Mouse (Mus musculus) lung, embryonic 15.5 days (tissue): Measurements from ENCODE around the gene Thbd. TPM values are rescaled to one million over a fixed set of nuclear protein-coding genes. Genes with fewer than 3 reads are reported as not detected.
A peak's percentile ranks its signal among the peaks of the same experiment; 100 is the strongest.

Source experiments
- ATAC-seq: fragments of 200-750 bp; cut with Nextera tagmentation; 2 replicates; pipeline ENCODE4 v1.8.0; 2017; ENCODE audit warnings: moderate number of reproducible peaks, borderline replicate concordance; ENCODE audit not compliant: low FRiP score, low TSS enrichment; ENCODE audit errors: extremely low read depth
- H3K27ac ChIP-seq: fragments of 300-500 bp; sonication (generic); 2 replicates; pipeline ENCODE4 v1.5.1; 2015; ENCODE audit warnings: moderate library complexity, mild to moderate bottlenecking, inconsistent platforms
- H3K27me3 ChIP-seq: fragments of 300-500 bp; sonication (generic); 2 replicates; pipeline ENCODE4 v1.6.1; 2015; ENCODE audit warnings: inconsistent platforms
- H3K36me3 ChIP-seq: fragments of 300-500 bp; sonication (generic); 2 replicates; pipeline ENCODE4 v1.6.1; 2015; ENCODE audit warnings: inconsistent platforms
- H3K4me1 ChIP-seq: fragments of 300-500 bp; sonication (generic); 2 replicates; pipeline ENCODE4 v1.6.1; 2015; ENCODE audit warnings: inconsistent platforms
- H3K4me2 ChIP-seq: fragments of 300-500 bp; sonication (generic); 2 replicates; pipeline ENCODE4 v1.6.1; 2015; ENCODE audit warnings: inconsistent platforms, mild to moderate bottlenecking, moderate library complexity
- H3K4me3 ChIP-seq: fragments of 300-500 bp; sonication (generic); 2 replicates; pipeline ENCODE4 v1.5.1; 2015; ENCODE audit warnings: mild to moderate bottlenecking, inconsistent platforms
- H3K9ac ChIP-seq: fragments of 300-500 bp; sonication (generic); 2 replicates; pipeline ENCODE4 v1.6.1; 2015; ENCODE audit warnings: inconsistent platforms
- H3K9me3 ChIP-seq: fragments of 300-500 bp; sonication (generic); 2 replicates; pipeline ENCODE4 v1.6.1; 2016; ENCODE audit warnings: inconsistent platforms
- WGBS: fragments of 180-500 bp; shearing (Covaris S2); methylation state at CpG from one replicate; pipeline ENCODE4 v1.1.7; 2015; 5-methylcytosine and 5-hydroxymethylcytosine counted together
- polyA plus RNA-seq: library from polyadenylated mRNA; unstranded; fragments of >200 nt; fragmentation: Nextera tagmentation; extraction: Ambion mirVana; gene quantifications from 2 replicates; pipeline ENCODE4 v1.2.1, GENCODE M21; 2015

Gene Thbd
- 98.0 and 102 TPM in 2 replicates for polyA plus RNA-seq

DNA sequence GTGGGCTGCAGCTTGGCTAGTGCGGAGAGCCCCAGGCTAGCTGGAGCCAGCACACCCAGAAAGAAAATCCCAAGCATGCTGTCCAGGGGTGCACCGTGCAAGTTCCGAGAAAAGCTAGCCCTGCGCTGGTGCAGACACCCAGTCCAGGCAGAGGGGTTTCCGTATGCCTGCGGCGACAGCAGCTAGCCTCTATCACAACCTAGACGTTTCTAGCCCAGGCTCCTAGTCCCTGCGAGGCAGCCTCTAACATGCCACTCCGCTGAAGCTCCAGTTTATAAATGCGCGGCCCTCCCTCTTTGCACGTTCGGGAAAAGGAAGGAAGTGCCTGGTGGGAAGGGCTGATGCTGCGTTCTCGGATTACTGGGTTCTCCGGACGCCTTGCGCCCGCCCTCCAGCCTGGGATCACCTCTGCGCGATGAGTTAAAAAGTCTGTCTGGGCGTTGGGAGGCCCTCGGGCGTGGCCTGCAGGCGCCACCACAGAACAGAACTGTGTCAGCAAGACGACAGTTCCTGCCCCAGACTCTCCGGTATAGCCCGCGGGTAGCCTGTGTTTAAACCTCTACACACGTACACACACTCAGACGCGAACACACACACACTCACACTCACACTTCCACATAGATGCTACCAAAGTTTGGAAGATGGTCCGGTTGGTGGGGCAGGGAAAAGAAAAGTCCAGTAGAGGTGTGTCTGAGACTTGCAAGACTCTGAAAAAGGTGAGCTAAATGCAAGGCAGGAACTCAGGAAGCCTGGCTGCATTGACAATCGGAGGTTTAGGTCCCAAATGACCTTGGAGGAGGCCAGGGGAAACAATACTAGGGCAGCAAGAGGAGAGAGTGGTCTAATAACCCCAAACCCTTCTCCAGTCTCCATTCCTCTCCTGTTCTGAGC is at the start of gene Thbd:
Gene Thbd, minus strand, starts transcription at position 319 of the 891 bp plus-strand sequence.
- Histone ChIP-seq H3K36me3 (peaks cover 4% of the 10 kb centered on the region; the same call in 1 of the 2 replicates), H3K9ac (peak within 1 kb of the TSS; percentile 62), H3K4me1 (peaks cover 44% of the 10 kb centered on the region), H3K4me2 (peak within 1 kb of the TSS; percentile 78), H3K27me3 (no peaks in the 10 kb centered on the region), H3K4me3 (peak within 1 kb of the TSS; percentile 57), H3K9me3 (no peaks in the 10 kb centered on the region), H3K27ac (peak within 1 kb of the TSS; percentile 74)
- peak; percentile 79 for ATAC-seq
- WGBS: 2% methylated on average over 35 of the region's 35 CpGs

DNA sequence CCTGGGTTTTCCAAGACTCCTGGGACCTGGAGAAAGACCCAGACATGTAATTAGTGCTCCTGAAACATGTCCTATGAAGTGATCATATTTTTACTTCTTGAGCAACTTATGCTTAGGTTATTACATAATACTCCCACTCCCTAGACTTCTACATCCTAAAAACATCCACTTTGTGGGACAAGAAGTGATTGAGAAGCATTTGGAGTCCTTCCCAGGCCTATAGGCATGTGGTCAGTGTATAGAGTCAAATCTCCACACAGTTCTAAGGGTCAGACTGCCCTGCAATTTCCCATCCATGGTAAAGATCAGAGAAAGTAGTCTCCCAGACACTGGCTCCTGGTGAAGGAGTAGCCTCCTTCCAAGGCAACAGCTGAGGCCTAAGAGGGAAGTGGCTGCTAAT is 47.4 kb upstream of the Thbd start:
- Histone ChIP-seq H3K27ac (no peak overlapping the region), H3K36me3 (no peaks in the 10 kb centered on the region), H3K27me3 (no peaks in the 10 kb centered on the region), H3K9me3 (no peaks in the 10 kb centered on the region), H3K4me2 (no peak overlapping the region), H3K4me3 (no peak overlapping the region), H3K9ac (no peak overlapping the region), H3K4me1 (peaks cover 18% of the 10 kb centered on the region)
- no peak for ATAC-seq

DNA sequence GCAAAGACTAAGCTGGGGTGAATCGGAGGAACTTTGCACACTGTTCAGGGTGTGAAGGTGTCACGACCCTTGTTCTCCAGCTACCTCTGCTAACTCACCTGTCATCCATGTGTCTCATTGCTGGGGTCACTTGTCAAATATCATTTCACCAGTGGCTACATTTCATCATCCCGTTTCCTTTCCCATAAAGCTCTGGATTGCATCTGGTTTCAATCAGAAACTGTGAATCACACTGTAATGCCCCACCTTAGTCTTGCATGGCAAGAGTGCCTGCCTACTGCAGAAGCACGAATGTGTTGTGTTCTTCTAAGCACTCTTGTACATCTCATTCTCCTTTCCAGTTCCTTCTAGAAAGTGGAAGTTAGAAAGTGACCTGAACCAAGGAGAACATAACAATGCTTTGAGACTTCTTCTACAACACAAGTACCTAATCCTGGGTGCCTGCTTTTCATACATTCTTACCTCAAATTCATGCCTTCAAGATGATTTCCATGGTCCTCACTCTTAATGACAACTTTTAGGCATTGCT is 46.1 kb upstream of the Thbd start:
- Histone ChIP-seq H3K9me3 (no peaks in the 10 kb centered on the region), H3K4me3 (no peak overlapping the region), H3K27ac (peak overlapping the region; percentile 47), H3K4me2 (no peak overlapping the region), H3K27me3 (no peaks in the 10 kb centered on the region), H3K4me1 (peaks cover 18% of the 10 kb centered on the region), H3K36me3 (no peaks in the 10 kb centered on the region), H3K9ac (no peak overlapping the region)
- 80% methylated on average over 4 of the region's 4 CpGs for WGBS
- ATAC-seq: no peak

DNA sequence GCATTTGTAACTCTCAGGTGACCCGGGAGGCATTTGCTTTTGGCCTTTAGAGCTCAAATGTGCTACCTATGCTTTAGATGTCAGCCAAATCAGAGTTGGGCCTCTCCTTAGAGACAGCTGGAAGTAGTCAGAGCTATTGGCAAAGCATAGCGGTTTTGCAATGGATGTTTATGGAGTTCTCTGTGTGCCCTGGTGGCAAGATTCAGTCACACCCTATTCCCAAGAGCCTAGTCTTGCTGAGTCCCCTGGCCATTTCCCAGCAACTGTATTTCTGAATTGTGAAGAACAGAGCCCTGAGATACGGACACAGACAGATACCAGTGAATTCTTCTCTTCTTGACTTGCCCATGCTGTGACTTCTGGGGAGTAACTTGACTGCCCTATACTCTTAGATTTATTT is 45.1 kb upstream of the Thbd start:
- H3K4me1 ChIP-seq: peaks cover 18% of the 10 kb centered on the region
- no peak overlapping the region for H3K9ac ChIP-seq
- whole genome bisulfite sequencing: 66% methylated on average over 3 of the region's 3 CpGs
- H3K27me3 ChIP-seq: no peaks in the 10 kb centered on the region
- ATAC-seq: peak; percentile 80
- H3K36me3 ChIP-seq: no peaks in the 10 kb centered on the region
- peak overlapping the region; percentile 47 for H3K27ac ChIP-seq
- no peaks in the 10 kb centered on the region for H3K9me3 ChIP-seq
- H3K4me2 ChIP-seq: no peak overlapping the region
- no peak overlapping the region for H3K4me3 ChIP-seq

DNA sequence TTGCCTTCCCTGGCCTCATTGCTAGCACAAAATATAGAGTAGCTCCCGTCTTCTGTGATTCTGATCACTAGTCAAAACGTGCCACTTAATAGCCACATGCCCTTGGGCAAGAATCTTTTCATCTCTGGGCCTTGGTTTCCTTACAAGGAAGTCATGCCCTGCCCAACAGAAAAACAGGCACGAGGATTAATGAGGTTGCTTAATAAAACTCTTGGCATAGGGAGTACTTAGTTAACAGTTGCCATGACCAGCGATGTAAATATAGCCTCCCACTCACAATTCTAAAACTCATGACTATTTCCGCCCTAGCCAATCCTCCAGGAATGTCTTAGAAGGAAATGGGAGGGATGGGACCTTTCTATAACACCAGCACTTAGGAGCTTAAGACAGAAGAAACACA is 43.5 kb upstream of the Thbd start:
- no peak for ATAC-seq
- 60% methylated on average over 5 of the region's 5 CpGs for WGBS
- Histone ChIP-seq H3K4me3 (no peak overlapping the region), H3K4me1 (peaks cover 18% of the 10 kb centered on the region), H3K27ac (peak overlapping the region; percentile 20; the same call in 1 of the 2 replicates), H3K4me2 (no peak overlapping the region), H3K9ac (no peak overlapping the region), H3K36me3 (no peaks in the 10 kb centered on the region), H3K27me3 (no peaks in the 10 kb centered on the region), H3K9me3 (no peaks in the 10 kb centered on the region)

DNA sequence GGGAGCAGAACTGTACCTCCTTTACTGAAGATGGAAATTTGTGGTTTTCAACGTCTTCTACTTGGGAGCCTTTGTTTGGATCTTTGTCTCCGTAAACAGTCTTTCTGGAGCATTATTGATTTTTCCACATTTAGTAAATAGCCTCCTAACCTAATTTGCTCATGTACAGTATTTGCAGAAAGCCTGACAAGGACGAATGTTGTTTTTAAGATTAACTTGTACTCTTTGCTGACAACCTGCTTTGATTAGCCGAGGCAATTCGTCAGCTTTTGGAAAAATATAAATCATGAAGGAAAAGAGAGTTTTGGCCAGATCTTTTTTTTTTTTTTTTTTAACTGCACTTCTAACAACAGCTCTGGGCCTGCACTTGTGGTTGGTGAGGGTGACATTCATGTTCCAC is 42.6 kb upstream of the Thbd start:
- WGBS: 69% methylated on average over 5 of the region's 5 CpGs

DNA sequence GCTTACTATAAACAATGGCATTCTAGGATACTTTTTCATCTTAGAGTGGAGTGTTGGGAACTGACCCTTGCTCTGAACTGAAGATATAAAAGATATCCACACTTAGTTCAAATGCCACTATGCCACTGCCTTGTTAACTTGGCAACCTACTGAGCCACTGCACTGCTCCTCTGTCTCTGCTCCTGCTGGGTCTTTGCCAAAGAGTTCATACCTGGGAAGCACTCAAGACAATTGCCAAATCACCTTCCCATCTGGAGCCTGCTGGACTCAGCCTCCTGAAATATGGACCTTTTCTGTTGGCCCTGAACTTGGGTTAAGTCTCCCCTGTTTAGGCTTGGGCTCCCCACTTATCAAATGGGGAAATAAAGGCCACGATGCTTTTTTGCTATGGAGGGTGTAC is 41.7 kb upstream of the Thbd start:
- H3K27me3 ChIP-seq: no peaks in the 10 kb centered on the region
- 88% methylated on average over 1 of the region's 1 CpGs for WGBS
- peaks cover 18% of the 10 kb centered on the region for H3K4me1 ChIP-seq
- no peaks in the 10 kb centered on the region for H3K9me3 ChIP-seq
- H3K4me3 ChIP-seq: no peak overlapping the region
- no peak overlapping the region for H3K27ac ChIP-seq
- H3K4me2 ChIP-seq: no peak overlapping the region
- no peaks in the 10 kb centered on the region for H3K36me3 ChIP-seq
- ATAC-seq: no peak
- no peak overlapping the region for H3K9ac ChIP-seq

More for the DNA sequence above, 42.6 kb upstream of the Thbd start:
- Histone ChIP-seq H3K9ac (no peak overlapping the region), H3K9me3 (no peaks in the 10 kb centered on the region), H3K4me1 (peaks cover 18% of the 10 kb centered on the region), H3K27ac (no peak overlapping the region), H3K4me3 (no peak overlapping the region), H3K4me2 (no peak overlapping the region), H3K27me3 (no peaks in the 10 kb centered on the region), H3K36me3 (no peaks in the 10 kb centered on the region)
- ATAC-seq: no peak

DNA sequence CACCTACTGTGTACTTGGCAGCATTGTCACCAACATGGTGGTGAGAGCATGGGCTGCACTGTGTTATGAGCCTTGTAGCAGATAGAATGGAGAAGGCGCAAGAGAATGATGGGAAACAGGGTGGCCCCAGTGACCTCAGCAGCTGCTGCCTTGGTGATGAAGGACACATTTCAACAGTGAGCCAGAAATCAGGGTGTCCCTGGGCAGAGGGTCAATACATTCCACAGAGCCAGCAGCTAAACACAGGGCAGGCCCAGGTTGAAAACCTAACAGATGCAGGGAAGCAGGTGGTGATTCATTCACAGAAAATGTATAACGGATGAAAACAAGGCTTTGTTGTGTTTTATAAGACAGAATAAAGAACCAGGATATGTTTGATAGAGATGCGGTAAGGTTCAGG is 38.5 kb upstream of the Thbd start:
- H3K27ac ChIP-seq: no peak overlapping the region
- H3K4me2 ChIP-seq: no peak overlapping the region
- H3K9me3 ChIP-seq: no peaks in the 10 kb centered on the region
- H3K4me3 ChIP-seq: no peak overlapping the region
- H3K4me1 ChIP-seq: peaks cover 11% of the 10 kb centered on the region
- no peak overlapping the region for H3K9ac ChIP-seq
- H3K36me3 ChIP-seq: no peaks in the 10 kb centered on the region
- 82% methylated on average over 3 of the region's 3 CpGs for WGBS
- ATAC-seq: no peak
- H3K27me3 ChIP-seq: no peaks in the 10 kb centered on the region

DNA sequence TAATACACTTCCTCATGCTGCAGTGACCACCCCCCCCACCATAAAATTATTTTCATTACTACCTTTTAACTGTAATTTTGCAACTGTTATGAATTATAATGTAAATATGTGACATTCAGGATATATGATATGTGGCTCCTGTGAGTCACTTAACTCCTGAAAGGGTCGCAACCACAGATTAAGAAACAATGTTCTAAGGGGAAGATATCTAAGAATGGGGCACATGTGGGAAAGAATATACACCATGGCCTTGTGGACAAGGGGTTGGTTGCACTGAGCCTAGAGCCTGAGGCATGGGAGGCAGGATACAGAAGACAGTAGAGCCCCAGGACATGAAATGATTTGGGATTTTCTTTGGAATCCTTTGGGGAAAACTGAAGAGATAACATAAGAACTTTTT is 37.6 kb upstream of the Thbd start:
- no peaks in the 10 kb centered on the region for H3K27me3 ChIP-seq
- H3K4me3 ChIP-seq: no peak overlapping the region
- no peak for ATAC-seq
- no peak overlapping the region for H3K4me2 ChIP-seq
- no peaks in the 10 kb centered on the region for H3K36me3 ChIP-seq
- no peaks in the 10 kb centered on the region for H3K9me3 ChIP-seq
- H3K27ac ChIP-seq: no peak overlapping the region
- H3K9ac ChIP-seq: no peak overlapping the region
- WGBS: 87% methylated on average over 1 of the region's 1 CpGs
- peaks cover 5% of the 10 kb centered on the region; the same call in 1 of the 2 replicates for H3K4me1 ChIP-seq

DNA sequence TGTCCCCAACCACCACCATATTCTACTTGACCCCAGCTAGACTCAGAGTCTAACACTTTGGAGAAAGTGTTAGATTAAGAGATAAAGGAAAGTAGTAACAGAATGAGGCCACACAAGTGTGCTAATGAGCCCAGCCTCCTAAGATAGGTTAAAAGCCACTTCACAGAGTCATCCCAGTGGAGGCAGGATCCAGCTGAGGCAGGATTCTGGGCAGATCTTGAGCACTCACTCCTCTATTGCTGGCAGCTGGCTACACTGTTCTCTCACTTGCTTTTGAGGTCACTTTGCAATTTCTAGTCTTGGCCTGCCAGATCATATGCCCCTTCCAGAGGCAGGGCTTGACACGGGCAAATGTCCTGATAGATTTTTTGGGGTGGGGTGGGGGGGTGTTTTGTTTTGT is 36.5 kb upstream of the Thbd start:
- no peak for ATAC-seq

DNA sequence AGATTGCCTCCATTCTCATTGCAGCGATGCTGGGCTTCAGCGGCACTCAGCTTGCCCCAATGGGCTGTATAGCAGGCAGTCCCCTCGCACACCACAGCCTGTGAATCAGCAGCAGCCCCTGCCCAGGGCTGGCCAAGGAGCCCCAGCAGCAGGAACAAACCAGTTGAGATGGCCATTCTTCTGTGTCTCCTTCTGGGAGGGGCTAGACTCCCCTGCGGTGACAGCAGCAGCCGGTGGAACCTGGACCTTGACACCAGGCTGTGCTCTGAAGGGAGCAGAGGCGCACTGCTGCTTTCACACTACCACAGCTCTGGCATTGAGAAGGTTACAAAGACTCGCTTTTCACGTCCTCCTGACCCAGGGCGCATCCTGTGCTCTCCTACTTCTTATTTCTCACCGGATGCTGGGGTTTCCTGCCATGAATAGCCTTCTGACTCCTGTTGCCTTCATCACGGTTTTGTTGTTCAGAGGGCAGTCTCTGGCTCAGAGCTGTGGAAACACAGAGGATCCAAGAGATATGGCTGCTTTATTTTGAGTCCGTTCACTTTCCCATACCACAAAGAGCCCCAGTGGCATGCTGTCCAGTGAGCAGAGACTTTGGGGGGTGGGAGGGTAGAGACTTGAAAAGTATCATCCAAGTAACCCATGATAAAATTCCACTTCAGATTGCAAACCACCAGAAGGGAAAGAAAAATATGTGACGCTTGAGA is 35.4 kb upstream of the Thbd start, which contains the start of gene Cd93:
Gene Cd93, minus strand, starts transcription at position 315 of the 710 bp plus-strand sequence.
- 44% methylated on average over 13 of the region's 13 CpGs for WGBS
- H3K4me3 ChIP-seq: peak within 1 kb of the TSS; percentile 34
- H3K4me1 ChIP-seq: peaks cover 5% of the 10 kb centered on the region; the same call in 1 of the 2 replicates
- H3K4me2 ChIP-seq: peak within 1 kb of the TSS; percentile 35; the same call in 1 of the 2 replicates
- H3K27ac ChIP-seq: peak within 1 kb of the TSS; percentile 83
- H3K9me3 ChIP-seq: no peaks in the 10 kb centered on the region
- H3K9ac ChIP-seq: peak within 1 kb of the TSS; percentile 14; the same call in 1 of the 2 replicates
- H3K36me3 ChIP-seq: no peaks in the 10 kb centered on the region
- H3K27me3 ChIP-seq: no peaks in the 10 kb centered on the region
- peak; percentile 57; the same call in 1 of the 2 replicates for ATAC-seq

More for the DNA sequence above, 36.5 kb upstream of the Thbd start:
- peaks cover 5% of the 10 kb centered on the region; the same call in 1 of the 2 replicates for H3K4me1 ChIP-seq
- H3K4me2 ChIP-seq: no peak overlapping the region
- H3K36me3 ChIP-seq: no peaks in the 10 kb centered on the region
- H3K9ac ChIP-seq: no peak overlapping the region
- WGBS: 44% methylated on average over 1 of the region's 1 CpGs
- H3K27ac ChIP-seq: 0 out of 2 replicates have a peak overlapping the region, but pooled peaks have one; percentile 57
- no peaks in the 10 kb centered on the region for H3K9me3 ChIP-seq
- H3K27me3 ChIP-seq: no peaks in the 10 kb centered on the region
- H3K4me3 ChIP-seq: no peak overlapping the region
